Mouse (Mus musculus) hindbrain, embryonic 11.5 days (tissue): ENCODE data around the gene Cs. TPM values are rescaled to one million over a fixed set of nuclear protein-coding genes. Genes with fewer than 3 reads are reported as not detected.
A peak's percentile ranks its signal among the peaks of the same experiment; 100 is the strongest.
"Not testable (repeated sequence)": the region's sequence is repeated elsewhere in the genome, so short reads cannot be mapped to it uniquely, and the experiment has no call there.

Source experiments
- ATAC-seq: fragments of 200-750 bp; cut with Nextera tagmentation; 2 replicates; pipeline ENCODE4 v1.8.0; 2017; ENCODE audit warnings: mild to moderate bottlenecking, moderate TSS enrichment, moderate library complexity; ENCODE audit not compliant: low FRiP score
- DNase-seq: peaks from one replicate; pipeline ENCODE4 v3.0.0-alpha.2; 2015; ENCODE audit warnings: low spot score
- H3K27ac ChIP-seq: fragments of 300-500 bp; sonication (generic); 2 replicates; pipeline ENCODE4 v1.5.1; 2014; ENCODE audit warnings: mild to moderate bottlenecking, low read depth, low read length
- H3K27me3 ChIP-seq: fragments of 300-500 bp; sonication (generic); 2 replicates; pipeline ENCODE4 v1.6.1; 2014; ENCODE audit warnings: mild to moderate bottlenecking, low read length, moderate library complexity, mixed read lengths; ENCODE audit not compliant: control insufficient read depth, insufficient read depth
- H3K36me3 ChIP-seq: fragments of 300-500 bp; sonication (generic); 2 replicates; pipeline ENCODE4 v1.6.1; 2014; ENCODE audit warnings: mild to moderate bottlenecking, low read length, moderate library complexity, mixed read lengths; ENCODE audit not compliant: control insufficient read depth, insufficient read depth
- H3K4me1 ChIP-seq: fragments of 300-500 bp; sonication (generic); replicated peaks from 2 replicates; pipeline ENCODE4 v1.6.1; 2014; ENCODE audit warnings: low read length, mixed read lengths; ENCODE audit not compliant: control insufficient read depth, insufficient read depth
- H3K4me2 ChIP-seq: fragments of 300-500 bp; sonication (generic); replicated peaks from 2 replicates; pipeline ENCODE4 v1.6.1; 2014; ENCODE audit warnings: mild to moderate bottlenecking, low read depth, low read length
- H3K4me3 ChIP-seq: fragments of 300-500 bp; sonication (generic); 2 replicates; pipeline ENCODE4 v1.5.1; 2014; ENCODE audit warnings: low read depth, low read length
- H3K9ac ChIP-seq: fragments of 300-500 bp; sonication (generic); 2 replicates; pipeline ENCODE4 v1.6.1; 2014; ENCODE audit warnings: low read depth, low read length
- H3K9me3 ChIP-seq: fragments of 300-500 bp; sonication (generic); 2 replicates; pipeline ENCODE4 v1.6.1; 2016; ENCODE audit warnings: low read length; ENCODE audit not compliant: control insufficient read depth
- WGBS: fragments of 180-500 bp; shearing (Covaris S2); extraction: QIAGEN DNeasy Blood & Tissue Kit; methylation state at CpG from one replicate; pipeline ENCODE4 v1.1.7; 2014; 5-methylcytosine and 5-hydroxymethylcytosine counted together
- polyA plus RNA-seq: library from polyadenylated mRNA; unstranded; fragments of >200 nt; fragmentation: Nextera tagmentation; extraction: Ambion mirVana; gene quantifications from 2 replicates; pipeline ENCODE4 v1.2.1, GENCODE M21; 2014

The Cs gene
- polyA plus RNA-seq, 1 experiment from 2014 or later, result 242 TPM

GRCm38 (mm10) chr10:128323516-128323915 is 14.0 kb upstream of the Cs start:
- DNase-seq (no peak), ATAC-seq (no peak)
- Histone ChIP-seq H3K27me3 (no peaks in the 10 kb centered on the region), H3K4me2 (peak overlapping the region; percentile 84), H3K4me1 (peaks cover 9% of the 10 kb centered on the region; the same call in 1 of the 2 replicates), H3K36me3 (peaks cover 11% of the 10 kb centered on the region; the same call in 1 of the 2 replicates), H3K27ac (no peak overlapping the region), H3K9me3 (no peaks in the 10 kb centered on the region), H3K4me3 (peak overlapping the region; percentile 77), H3K9ac (peak overlapping the region; percentile 98)
- 82% methylated on average over 8 of the region's 8 CpGs for WGBS

GRCm38 (mm10) chr10:128326825-128327224 is 10.7 kb upstream of the Cs start:
- Histone ChIP-seq H3K36me3 (peaks cover 11% of the 10 kb centered on the region; the same call in 1 of the 2 replicates), H3K4me3 (no peak overlapping the region), H3K9me3 (no peaks in the 10 kb centered on the region), H3K9ac (no peak overlapping the region), H3K4me1 (peaks cover 9% of the 10 kb centered on the region; the same call in 1 of the 2 replicates), H3K27me3 (no peaks in the 10 kb centered on the region), H3K27ac (no peak overlapping the region), H3K4me2 (no peak overlapping the region)
- DNase-seq (no peak), ATAC-seq (no peak)
- WGBS, result 95% methylated on average over 8 of the region's 8 CpGs

- Histone ChIP-seq H3K27ac (no peak overlapping the region), H3K9ac (no peak overlapping the region), H3K4me2 (no peak overlapping the region), H3K9me3 (no peaks in the 10 kb centered on the region), H3K27me3 (no peaks in the 10 kb centered on the region), H3K36me3 (peaks cover 11% of the 10 kb centered on the region; the same call in 1 of the 2 replicates), H3K4me1 (peaks cover 9% of the 10 kb centered on the region; the same call in 1 of the 2 replicates), H3K4me3 (no peak overlapping the region)
- whole genome bisulfite sequencing, result 91% methylated on average over 10 of the region's 10 CpGs
- DNase-seq (no peak), ATAC-seq (no peak)
These were observed 9.9 kb upstream of the Cs start for GRCm38 (mm10) chr10:128327610-128328009.

- ATAC-seq, DNase-seq, H3K36me3 ChIP-seq, H3K4me3 ChIP-seq, H3K4me1 ChIP-seq, H3K9ac ChIP-seq, H3K4me2 ChIP-seq, H3K27ac ChIP-seq, H3K27me3 ChIP-seq, H3K9me3 ChIP-seq: not testable (repeated sequence)
- 88% methylated on average over 6 of the region's 6 CpGs for WGBS
These were observed 4.9 kb upstream of the Cs start for GRCm38 (mm10) chr10:128332358-128333249.

- 0 out of 2 replicates have a peak, but pooled peaks cover 2% of the 10 kb centered on the region for H3K4me1 ChIP-seq
- no peak for ATAC-seq
- no peak overlapping the region for H3K4me3 ChIP-seq
- H3K27ac ChIP-seq, result no peak overlapping the region
- H3K27me3 ChIP-seq, result no peaks in the 10 kb centered on the region
- peak; percentile 85 for DNase-seq
- no peak overlapping the region for H3K4me2 ChIP-seq
- no peaks in the 10 kb centered on the region for H3K36me3 ChIP-seq
- no peak overlapping the region for H3K9ac ChIP-seq
- 8% methylated on average over 4 of the region's 4 CpGs for WGBS
- no peaks in the 10 kb centered on the region for H3K9me3 ChIP-seq
These were observed 2.0 kb upstream of the Cs start for GRCm38 (mm10) chr10:128335582-128335981.

- 0 out of 2 replicates have a peak, but pooled peaks cover 2% of the 10 kb centered on the region for H3K4me1 ChIP-seq
These were observed 1.3 kb upstream of the Cs start for GRCm38 (mm10) chr10:128336195-128336594.

GRCm38 (mm10) chr10:128336597-128336996 is 937 bp upstream of the Cs start:
- 0 out of 2 replicates have a peak, but pooled peaks cover 2% of the 10 kb centered on the region for H3K4me1 ChIP-seq
- H3K4me3 ChIP-seq, result no peak overlapping the region
- no peaks in the 10 kb centered on the region for H3K36me3 ChIP-seq
- 89% methylated on average over 3 of the region's 3 CpGs for WGBS
- no peaks in the 10 kb centered on the region for H3K9me3 ChIP-seq
- DNase-seq, result no peak
- H3K9ac ChIP-seq, result no peak overlapping the region
- no peak overlapping the region for H3K27ac ChIP-seq
- no peak for ATAC-seq
- no peaks in the 10 kb centered on the region for H3K27me3 ChIP-seq
- no peak overlapping the region for H3K4me2 ChIP-seq

More at GRCm38 (mm10) chr10:128336195-128336594, 1.3 kb upstream of the Cs start:
- ATAC-seq (no peak), DNase-seq (no peak)
- no peak overlapping the region for H3K4me2 ChIP-seq
- no peaks in the 10 kb centered on the region for H3K36me3 ChIP-seq
- H3K27me3 ChIP-seq, result no peaks in the 10 kb centered on the region
- H3K4me3 ChIP-seq, result no peak overlapping the region
- 92% methylated on average over 3 of the region's 3 CpGs for WGBS
- H3K27ac ChIP-seq, result no peak overlapping the region
- no peak overlapping the region for H3K9ac ChIP-seq
- no peaks in the 10 kb centered on the region for H3K9me3 ChIP-seq

- Histone ChIP-seq H3K4me2 (peak overlapping the region; percentile 83), H3K27me3 (no peaks in the 10 kb centered on the region), H3K27ac (peak overlapping the region; percentile 86; the same call in 1 of the 2 replicates), H3K36me3 (no peaks in the 10 kb centered on the region), H3K4me3 (peak overlapping the region; percentile 98), H3K9me3 (no peaks in the 10 kb centered on the region), H3K9ac (peak overlapping the region; percentile 92), H3K4me1 (0 out of 2 replicates have a peak, but pooled peaks cover 2% of the 10 kb centered on the region)
- DNase-seq (no peak), ATAC-seq (no peak)
- 24% methylated on average over 5 of the region's 5 CpGs for WGBS
These were observed 881 bp downstream of the Cs start for GRCm38 (mm10) chr10:128338415-128338814.
